Mouse (Mus musculus): ENCODE results near the gene Stra8.

The Stra8 gene

DNA sequence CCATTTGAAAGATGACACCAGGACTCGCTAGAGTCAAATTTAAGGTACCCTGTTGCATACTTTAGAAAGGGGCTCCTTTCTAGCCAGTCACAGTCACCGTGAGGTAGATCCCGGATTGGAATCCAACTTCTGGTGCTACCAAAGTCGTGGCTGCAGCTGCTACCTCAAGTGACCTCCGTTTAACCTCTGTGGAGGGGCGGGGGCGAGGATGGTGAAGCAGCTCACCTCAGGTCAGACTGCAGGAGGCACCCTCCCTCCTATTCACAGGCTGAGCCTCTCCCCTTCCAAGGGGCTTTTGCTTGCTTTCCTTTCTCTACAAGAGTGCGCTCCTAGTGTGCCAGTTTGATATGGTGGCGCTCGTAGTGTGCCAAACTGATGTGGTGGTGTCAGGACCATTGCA is at the start of gene Stra8:
Gene Stra8 (plus strand): TSS at position 208 of the 400 bp plus-strand sequence.
- DNase-seq (ENCODE audit: low spot score), result no peak

DNA sequence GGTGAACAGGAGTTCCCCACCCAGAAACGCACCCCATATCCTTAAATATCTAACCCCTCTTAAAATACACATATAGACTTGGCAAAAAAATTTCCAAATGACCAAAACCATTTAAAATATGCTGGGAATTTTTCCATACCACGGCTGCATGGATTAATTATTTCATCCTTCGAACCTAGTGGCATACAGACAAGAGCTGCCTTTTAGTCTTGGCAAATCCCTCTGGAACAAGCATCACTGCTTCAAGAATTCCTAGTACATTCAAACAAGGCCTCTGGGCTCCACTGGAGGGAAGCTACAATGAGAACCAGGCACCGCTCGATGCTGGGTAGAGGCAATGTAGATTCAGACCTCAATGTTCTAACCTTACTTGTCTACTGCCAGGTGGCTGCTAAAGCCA is 49.2 kb upstream of the Stra8 start:
- DNase-seq (ENCODE audit: low spot score), result no peak

DNA sequence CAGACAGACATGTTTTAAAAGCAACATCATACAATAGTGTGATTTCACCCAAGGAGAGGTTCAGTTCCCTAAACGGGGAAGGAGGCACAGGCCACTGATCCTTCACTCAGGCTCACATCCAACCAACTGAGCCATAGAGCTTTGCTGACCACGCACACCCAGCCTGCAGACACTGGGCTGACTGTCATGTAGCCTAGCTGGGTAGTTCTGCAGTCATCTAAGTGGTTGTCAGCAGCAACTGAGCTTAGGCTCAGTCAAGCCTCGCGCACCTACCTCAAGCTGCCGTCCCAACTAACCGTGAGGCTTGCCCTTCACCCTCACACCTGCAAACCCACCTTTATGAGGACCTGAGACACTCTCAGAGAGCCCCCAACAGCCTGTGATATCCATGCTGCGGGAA is 48.0 kb upstream of the Stra8 start:
- DNase-seq (ENCODE audit: low spot score), result no peak

DNA sequence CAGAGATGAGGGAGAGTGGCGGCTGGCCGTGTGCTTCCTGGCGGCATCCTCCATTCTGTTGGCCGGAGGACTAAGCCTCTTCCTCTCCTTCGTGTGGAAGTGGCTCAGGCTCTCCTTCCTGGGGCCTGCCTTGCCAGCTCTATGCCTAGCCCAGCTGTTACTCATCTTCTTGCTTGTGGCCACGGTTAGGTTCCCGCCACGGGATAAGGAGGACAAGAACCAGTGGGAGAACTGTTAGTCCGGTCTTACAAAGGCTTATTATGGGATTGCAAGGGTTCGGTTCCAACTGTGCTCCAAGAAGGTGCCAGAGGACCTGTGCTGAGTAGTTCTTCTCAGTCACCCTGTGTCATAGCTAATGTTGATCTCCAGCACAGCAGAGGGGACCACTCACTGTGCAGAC is 47.1 kb upstream of the Stra8 start:
- DNase-seq (ENCODE audit: low spot score), result no peak

DNA sequence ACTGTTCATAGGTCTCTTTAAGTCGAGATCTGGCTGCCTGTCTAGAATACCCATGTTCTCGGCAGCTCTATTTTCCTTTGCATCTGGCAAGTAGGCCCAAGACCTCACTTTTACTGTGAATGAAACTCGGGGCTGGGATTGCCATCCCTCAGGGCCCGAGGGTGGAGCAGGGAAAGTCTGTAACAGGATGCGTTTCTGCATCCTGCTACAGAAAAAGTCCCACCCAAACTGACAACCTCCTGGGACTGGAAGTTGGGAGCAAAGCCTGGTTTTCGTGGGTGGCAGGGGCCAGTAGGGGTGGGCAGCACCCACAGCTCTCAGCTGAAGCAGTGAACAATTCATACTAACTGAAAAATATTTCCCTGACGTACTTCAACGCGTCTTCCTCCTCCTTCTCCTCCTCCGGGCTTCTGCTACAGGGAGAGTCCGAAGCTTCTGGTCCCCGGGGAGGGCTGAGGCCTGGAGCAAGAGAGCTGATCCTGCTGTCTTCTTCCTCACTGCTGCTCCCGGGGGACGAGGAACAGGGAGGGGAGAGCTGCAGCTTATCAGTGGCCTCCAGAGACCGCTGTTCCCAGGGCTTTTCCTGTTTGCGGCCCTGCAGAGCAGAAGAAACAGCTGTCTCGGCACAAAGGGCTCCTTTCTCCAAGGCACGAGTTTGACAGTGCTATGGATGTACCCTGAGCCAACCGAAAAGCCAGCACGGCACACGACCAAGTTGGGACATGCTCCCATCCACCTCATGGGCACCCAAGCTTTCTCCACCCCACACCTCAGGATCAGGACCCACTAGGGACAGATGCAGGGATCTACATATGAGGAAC is 45.7 kb upstream of the Stra8 start:
- DNase-seq (ENCODE audit: low spot score), result no peak

DNA sequence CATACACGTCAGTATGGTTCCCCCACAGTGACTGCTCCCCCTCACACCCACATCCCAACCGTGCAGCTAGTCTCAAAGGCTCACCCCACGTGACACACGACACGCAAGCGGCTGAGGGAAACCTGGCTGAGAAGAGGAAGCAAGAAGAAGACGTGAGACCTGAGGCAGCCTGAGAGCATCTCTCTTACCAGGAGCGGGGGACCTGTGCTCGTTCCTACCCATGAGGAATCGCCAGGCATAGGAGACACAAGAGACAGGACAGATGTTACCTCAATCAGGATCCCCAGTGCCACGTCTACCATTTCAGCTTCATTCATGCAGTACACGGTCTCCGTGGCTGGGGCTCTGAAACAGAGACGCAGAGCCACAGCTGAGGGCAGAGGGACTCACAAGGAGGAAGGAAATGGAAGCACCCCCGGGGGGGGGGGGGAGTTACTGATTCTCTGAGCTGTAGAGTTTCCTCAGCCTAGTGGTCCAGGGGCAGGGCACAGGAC is 44.6 kb upstream of the Stra8 start:
- no peak for DNase-seq (ENCODE audit: low spot score)

DNA sequence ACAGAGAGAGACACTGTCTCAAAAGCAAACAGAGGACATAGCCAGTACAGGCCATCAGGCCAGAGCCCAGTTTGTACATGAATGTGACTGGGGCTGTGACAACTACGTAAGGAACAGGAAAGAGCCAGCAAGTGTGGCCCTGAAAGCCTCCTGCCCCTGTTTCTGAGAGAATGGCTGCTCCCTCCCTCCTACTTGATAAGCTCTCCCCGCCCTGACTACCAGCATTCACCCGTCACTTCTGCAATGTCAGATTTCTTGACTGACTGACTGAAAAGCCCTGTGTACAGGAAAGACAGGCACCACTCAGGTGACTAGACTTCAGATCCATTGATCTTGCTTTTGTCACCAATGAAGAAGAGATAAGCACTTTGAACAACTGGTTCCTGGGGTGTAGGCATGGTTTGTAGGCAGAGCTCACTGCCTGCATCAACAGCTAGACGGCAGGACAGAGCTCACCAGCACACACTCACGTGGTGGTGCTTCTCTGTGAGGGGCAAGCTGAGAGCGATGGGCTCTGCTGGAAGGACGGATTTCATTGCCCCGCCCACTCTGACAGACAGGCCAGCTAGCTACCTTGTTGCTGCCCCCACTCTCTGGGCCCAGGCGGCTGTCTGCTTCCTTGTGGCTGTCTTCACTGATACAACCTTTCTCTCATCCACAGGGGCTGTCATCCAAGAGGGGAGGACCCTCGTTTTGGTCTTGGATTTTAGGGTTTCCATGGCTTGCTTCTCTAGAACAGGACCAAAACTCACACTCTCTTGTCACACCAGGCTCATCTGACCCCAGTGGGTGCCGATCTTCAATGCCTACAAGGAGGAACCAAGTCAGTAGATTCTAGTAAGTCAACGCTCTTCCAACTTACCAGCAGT is 43.8 kb upstream of the Stra8 start:
- DNase-seq (ENCODE audit: low spot score), result no peak

DNA sequence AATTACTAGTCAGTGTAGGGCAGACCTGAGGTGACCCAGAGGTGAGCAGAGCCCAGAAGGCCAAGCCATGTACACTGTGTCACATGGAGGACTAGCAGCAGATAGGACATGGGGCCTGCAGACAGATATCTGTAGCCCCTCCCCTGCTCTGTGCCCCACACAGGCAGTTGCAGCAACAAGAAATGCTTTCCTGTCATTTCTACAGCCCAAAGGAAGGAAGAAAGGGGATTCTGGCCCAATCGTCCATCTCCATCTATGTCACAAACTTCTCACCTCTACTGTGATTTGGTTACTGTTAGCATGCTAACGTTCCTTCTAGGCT is 43.2 kb upstream of the Stra8 start:
- no peak for DNase-seq (ENCODE audit: low spot score)

DNA sequence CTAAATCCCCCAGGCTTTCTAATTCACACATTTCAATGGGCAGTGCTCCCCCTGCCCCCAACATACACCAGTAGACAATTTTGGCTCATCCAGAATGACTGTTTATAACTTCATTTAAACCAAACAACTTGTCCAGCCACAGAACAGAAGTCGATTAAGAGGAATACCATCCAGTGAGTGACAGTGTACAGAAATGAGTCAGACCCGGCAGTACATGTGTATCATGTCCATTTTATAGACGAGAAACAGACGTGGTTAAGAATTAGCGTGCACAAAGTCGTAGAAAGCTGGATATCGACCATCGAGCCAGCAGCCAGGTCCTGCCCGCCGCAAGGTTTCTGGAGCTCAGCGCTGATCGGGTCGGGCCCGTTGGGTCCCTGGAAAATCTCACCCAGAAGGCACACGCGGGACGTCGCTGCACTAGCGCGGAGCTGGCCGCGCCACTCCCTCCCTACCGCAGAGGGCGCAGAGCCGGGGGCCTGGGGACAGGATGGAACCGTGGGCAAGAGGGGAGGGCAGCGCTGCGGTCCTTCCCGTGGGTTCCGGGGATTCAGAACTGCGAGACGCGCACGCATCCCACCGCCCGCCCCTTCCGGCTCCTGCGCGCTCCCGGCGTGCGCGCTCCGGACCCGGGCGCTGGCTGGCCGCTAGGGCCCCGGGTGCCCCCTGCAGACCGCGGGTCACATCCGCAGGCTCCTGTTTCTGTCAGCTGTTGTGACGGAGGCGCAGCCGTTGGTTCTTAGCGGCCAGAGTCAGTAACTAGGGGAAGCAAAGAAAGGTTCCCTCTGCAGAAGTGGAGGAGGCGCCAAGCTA is 42.2 kb upstream of the Stra8 start, which contains the start of gene Cyren:
Gene Cyren (minus strand): TSS at position 552 of the 813 bp plus-strand sequence.
- DNase-seq (ENCODE audit: low spot score), result peak; percentile 91

DNA sequence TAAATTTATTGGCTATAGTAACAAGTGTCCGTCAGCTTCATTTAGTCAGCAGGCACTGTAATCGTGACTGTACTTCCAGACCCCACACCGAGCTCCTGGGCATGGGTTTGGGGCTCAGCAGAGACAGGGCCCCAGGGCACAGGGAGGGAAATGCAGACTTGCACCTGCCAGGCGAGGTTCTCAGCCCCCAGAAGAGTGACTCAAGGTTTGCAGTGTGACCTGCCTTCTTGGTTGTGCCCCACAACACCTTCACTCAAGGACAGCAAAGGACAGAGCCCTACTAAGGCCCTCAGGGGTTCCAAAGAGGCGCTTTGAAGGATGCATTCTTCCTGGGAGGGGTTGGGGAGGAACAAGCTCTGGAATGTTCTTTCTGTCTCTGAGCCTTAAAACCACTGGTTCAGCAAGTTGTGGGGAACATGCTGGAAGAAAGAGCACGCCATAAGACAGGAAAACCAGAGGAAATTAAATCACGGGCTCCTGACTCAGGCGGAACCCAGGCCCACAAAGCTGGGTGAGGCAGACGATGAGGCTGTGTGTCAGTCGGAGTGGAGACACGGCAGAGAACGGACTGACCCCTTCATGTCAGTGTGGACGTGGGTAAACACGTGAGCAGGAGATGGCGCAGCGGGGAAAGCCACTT is 40.7 kb upstream of the Stra8 start:
- no peak for DNase-seq (ENCODE audit: low spot score)

DNA sequence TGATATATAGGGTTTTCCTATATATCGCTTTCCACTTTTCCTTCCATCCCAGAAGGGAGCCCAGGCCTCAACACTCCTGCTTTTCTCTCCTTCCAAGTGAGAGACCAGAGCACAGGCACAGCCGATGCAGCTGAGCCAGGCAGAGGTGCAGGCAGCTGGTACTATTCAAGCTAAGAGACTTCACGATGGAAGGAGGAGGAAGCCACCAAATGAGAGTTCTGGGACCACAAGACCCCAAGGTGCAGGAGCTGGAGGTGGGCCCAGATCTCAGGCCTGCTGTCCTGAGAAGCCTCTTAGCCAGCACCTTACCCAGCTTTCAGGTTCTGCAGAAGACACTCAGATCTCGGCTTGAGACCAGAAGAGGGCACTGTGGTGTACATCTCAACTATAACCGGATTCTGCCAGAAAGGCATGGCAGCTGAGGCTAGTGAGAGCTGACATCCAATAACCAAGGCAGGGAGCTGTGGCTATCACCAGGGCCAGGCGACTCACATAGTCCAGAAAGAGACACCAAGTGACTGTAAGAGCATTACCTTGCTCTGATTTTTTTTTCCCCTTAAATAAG is 40.0 kb upstream of the Stra8 start:
- no peak for DNase-seq (ENCODE audit: low spot score)

DNA sequence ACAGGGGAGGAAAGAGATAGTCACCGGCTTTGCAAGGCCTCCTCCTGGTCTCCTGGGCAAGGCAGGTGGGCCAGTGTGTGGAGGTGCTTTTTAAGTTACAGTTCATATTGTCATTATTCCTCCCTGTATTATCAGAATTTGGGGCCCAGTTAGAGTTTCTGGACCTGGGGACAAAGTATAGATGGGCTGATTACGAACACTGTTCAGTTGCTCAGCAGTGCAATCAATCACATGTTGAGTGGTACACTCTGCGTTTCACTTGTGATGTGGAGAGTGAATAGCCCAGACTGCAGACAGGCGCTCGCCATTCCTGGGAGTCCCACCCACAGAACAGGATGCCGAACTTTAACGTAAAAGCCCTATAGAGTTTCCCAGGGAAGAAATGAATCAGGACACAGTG is 35.2 kb upstream of the Stra8 start:
- no peak for DNase-seq (ENCODE audit: low spot score)

DNA sequence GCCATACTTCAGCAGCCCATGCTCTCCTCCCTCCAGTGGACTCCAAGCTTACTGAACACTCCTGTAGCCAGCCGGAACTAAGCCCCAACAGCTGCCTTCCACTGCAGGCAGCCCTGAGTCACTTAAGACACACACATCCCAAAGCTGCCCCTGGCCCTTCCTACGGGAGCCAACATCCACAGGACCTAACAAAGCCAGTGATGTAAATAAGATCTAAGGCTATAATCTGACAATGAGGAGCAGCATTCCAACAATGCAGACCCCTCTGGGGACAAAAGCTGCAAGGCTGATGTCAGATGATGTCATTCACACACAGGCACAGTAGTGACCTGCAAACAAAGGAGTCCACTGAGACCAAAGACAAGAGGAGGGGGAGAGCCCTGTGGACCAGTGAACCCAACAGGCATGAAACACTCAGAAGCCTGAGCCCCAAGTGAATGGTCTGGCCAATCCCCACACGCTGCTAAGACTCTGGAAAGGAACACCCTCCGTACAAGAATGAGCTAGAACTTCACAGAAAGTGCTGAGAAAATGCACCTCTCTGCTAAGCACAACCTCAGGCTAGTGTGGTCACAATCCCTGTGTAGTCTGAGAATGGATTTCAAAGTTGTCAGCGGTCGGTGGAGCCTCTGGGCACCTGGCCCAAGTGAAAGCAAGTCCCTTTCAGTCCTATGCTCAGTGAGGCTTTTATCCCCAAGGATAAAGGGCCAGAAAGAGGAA is 32.7 kb upstream of the Stra8 start:
- DNase-seq (ENCODE audit: low spot score), result no peak

DNA sequence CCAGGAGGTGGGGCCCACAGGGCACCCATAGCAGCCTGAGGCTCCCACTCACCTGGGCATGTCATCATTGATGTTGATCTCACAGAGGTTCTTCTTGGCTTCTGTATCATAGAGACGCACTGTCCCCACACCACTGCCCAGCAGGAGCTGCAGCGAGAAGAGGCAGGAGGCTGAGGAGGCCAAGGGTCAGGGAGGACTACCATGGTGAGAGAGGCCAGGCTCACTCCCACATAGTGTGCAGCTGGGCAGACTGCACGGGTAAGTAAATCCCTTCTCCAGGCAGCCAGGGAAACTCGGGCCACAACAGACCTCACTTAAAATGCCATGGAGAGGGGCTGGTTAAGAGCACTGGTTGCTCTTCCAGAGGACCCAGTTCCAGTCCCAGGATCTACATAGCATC is 30.8 kb upstream of the Stra8 start:
- no peak for DNase-seq (ENCODE audit: low spot score)

DNA sequence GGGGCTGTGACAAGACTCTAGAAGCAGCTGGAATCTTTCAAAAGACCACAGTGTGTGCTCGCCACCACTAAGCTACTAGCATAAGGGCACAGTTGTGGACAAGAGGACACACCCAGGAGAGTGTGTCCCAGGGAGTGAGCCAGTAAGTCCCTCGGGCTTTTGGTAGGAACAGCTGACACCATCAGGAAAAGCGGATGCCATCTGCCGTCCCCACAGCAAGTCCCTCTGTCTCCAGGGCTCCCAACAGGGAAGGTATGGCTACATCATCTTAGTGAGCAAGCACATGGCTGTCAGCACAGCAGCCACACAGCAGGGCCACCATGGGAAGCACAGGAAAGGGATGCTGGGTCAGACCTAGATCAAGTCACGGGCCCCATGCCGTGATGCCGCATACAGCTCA is 24.4 kb upstream of the Stra8 start:
- no peak for DNase-seq (ENCODE audit: low spot score)

DNA sequence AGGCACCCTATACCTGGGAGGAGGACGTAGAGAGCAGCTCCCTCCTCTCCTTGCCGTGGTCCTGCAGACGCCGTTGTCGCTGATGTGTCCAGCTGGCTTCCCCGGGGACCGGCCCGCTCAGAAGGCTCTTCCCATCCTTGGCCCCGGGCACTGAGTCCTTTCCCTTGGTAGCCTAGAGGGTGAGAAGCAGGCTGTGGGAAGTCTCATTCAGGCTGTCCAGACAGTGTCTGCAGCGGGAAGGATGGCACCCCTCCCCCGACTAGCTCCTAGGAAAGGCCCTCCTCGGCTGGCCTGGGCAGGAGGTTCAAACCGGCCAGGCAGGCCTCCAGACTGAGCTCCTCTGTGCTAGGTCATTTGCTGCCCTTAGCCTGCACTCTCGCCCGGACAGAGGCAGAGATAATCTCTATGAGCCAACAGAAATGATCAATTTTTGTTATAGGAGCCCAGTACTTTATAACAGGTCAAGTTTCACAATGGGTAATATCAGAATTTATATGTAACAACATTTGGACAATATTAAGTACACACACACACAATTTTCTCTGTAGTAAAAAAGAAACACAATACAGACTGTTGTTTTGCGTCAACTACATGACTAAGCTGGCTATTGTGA is 23.7 kb upstream of the Stra8 start:
- no peak for DNase-seq (ENCODE audit: low spot score)

DNA sequence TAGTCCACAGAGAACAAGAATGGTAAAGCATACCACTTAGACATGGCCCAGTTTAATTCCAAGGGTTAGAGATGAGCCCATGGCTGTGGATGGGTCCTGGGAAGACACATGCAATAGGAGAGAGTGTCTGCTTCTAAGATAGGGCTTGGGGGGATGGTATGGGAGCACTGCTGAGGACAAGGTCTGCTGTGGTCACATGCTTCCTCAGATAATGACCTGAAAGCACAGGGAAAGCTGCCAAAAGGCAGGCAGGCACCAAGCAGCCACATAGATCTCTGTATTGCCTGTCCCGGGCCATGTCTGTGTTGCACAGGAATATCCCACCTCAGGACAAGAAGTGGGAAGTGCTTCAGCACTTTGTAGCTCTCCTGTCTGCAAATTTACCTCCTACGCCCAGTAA is 20.8 kb upstream of the Stra8 start:
- DNase-seq (ENCODE audit: low spot score), result no peak

DNA sequence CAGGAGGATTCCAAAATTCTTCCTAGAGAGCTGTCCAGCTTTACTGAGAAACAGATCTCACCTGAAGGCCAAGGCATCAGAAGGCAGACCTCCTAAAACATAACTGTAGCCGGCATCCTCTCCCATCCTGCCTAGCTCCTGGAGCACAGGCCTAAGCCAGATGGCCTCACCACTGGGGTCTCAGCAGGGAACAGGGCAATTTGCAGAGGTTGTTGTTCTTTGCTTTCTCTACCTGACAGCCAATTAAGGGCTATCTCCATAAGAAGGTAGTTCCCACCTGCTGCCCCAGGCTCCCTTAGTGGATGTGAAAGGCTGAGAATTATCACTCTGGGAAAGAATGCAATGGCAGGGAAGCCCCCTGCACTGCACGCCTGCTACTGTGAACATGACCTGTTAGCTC is 19.0 kb upstream of the Stra8 start:
- DNase-seq (ENCODE audit: low spot score), result no peak

DNA sequence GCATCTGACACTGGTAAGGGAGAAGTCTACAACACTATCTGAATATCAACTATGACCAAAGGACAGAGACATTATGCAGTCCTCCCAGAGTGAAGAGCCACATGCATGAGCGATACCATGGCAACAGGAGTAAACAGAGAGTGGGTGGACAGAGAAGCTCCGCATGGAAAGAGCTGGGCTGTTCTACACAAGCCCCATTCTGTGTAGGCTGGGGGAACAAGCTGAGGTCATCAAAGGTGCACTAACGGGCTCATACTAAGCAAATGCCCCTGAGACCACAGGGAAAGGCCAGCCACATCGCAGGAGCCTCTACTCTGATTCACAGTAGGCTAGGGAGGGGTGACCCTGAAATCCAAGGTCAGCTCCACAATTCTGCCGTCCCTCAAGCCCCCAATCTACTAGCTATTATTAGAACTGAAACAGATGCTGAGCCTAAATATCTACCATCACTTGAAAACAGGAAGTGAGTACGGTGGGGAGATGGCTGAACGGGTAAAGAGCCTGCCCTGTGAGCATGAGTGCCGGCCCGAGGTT is 18.0 kb upstream of the Stra8 start:
- no peak for DNase-seq (ENCODE audit: low spot score)

DNA sequence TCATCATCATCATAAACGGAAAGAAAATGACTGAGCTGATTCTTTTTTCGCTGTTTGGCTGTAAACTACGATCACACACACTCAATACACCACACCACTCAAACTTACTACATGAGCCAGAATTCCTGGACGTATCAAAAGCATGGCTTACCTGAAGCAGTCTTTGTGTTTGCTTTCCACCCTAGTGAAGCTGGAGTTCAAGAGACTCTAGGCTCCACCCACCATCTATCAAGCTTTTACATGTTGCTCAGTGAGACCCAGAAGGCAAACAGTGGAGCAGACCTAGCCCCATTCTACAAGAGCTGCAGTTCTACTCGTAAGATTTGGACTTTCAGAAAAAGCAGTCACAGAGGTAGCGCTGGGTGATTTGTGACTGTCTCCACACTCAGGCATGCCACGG is 17.4 kb upstream of the Stra8 start:
- no peak for DNase-seq (ENCODE audit: low spot score)

All from urinary bladder, postnatal 25 days (tissue).